Comparison of ENCODE assay signal across 28 mouse cellular contexts in the genomic region with DNA sequence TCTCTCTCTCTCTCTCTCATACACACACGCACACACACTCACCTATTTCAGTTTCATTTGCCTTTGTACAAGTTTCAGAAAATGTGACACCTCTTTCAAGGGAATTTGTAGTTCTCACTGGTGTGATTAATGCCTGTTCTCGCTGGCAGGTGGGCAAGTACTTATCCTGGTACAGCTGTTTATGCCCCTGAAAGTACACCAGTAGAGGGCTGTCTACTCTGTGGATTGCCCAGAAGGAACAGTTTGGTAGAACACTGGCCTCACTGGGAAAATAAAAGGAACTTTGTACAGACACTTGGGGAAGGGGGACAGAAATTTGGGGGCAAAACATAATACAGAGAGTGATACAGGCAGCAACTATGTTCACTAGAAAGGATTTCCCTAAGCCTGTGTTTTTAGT. TPM values are rescaled to one million over a fixed set of nuclear protein-coding genes. Genes with fewer than 3 reads are reported as not detected.
DNase-seq lines count a peak whose midpoint lies in the region; ATAC-seq and TF ChIP-seq lines count a peak whose summit lies in the region.
"Had no signal": no experiment of that assay in that cellular context is flagged by ENCODE, and none has a peak within 500 bp of the region (broad histone marks: within the 10 kb centered on the region; RNA-seq: fewer than 3 reads in every experiment).

No protein-coding gene starts in this region.

- no peaks in the 10 kb centered on the region for H3K4me1 ChIP-seq in heart, postnatal 0 days (ENCODE audit: control insufficient read depth, insufficient read depth)
- H3K4me1 ChIP-seq in neural tube, embryonic 14.5 days (ENCODE audit: control insufficient read depth, insufficient read depth, low read length), result no peaks in the 10 kb centered on the region
- no peaks in the 10 kb centered on the region for H3K4me1 ChIP-seq in neural tube, embryonic 15.5 days
- no peaks in the 10 kb centered on the region for H3K4me1 ChIP-seq in stomach, postnatal 0 days (replicated peaks; ENCODE audit: control insufficient read depth, insufficient read depth)
- H3K4me1 ChIP-seq: kidney, embryonic 15.5 days; limb, embryonic 10.5 days; neural tube, embryonic 12.5 days; stomach, embryonic 15.5 days had no signal

- H3K4me3 ChIP-seq in heart, postnatal 0 days (ENCODE audit: low read depth, low read length), result no peak overlapping the region
- H3K4me3 ChIP-seq in neural tube, embryonic 14.5 days (ENCODE audit: low read depth, low read length), result no peak overlapping the region
- no peak overlapping the region for H3K4me3 ChIP-seq in neural tube, embryonic 15.5 days (replicated peaks)
- H3K4me3 ChIP-seq in stomach, postnatal 0 days (ENCODE audit: low read depth, low read length), result no peak overlapping the region
- H3K4me3 ChIP-seq: kidney, embryonic 15.5 days; limb, embryonic 10.5 days; neural tube, embryonic 12.5 days; stomach, embryonic 15.5 days had no signal

- no peaks in the 10 kb centered on the region for H3K36me3 ChIP-seq in heart, postnatal 0 days (replicated peaks; ENCODE audit: control insufficient read depth, insufficient read depth, low read length)
- no peaks in the 10 kb centered on the region for H3K36me3 ChIP-seq in neural tube, embryonic 14.5 days (ENCODE audit: control insufficient read depth, insufficient read depth, low read length)
- no peaks in the 10 kb centered on the region for H3K36me3 ChIP-seq in neural tube, embryonic 15.5 days
- H3K36me3 ChIP-seq in stomach, postnatal 0 days (ENCODE audit: control insufficient read depth, insufficient read depth, low read length), result no peaks in the 10 kb centered on the region
- H3K36me3 ChIP-seq: kidney, embryonic 15.5 days; limb, embryonic 10.5 days; neural tube, embryonic 12.5 days; stomach, embryonic 15.5 days had no signal

- no peak overlapping the region for H3K27ac ChIP-seq in heart, postnatal 0 days (ENCODE audit: low read depth)
- H3K27ac ChIP-seq in neural tube, embryonic 14.5 days (ENCODE audit: low read depth, low read length), result no peak overlapping the region
- no peak overlapping the region for H3K27ac ChIP-seq in neural tube, embryonic 15.5 days (replicated peaks)
- no peak overlapping the region for H3K27ac ChIP-seq in stomach, postnatal 0 days (replicated peaks)
- H3K27ac ChIP-seq: kidney, embryonic 15.5 days; limb, embryonic 10.5 days; neural tube, embryonic 12.5 days; stomach, embryonic 15.5 days had no signal

- no peak for TF ChIP-seq EP300 in heart, postnatal 0 days (IDR thresholded peaks at IDR 0.05; ENCODE audit: low read depth)
- TF ChIP-seq EP300 in stomach, postnatal 0 days (optimal IDR thresholded peaks at IDR 0.05), result no peak

- no peak overlapping the region for H3K9ac ChIP-seq in heart, postnatal 0 days (replicated peaks; ENCODE audit: low read depth, low read length)
- H3K9ac ChIP-seq in neural tube, embryonic 14.5 days (replicated peaks; ENCODE audit: low read depth, low read length), result no peak overlapping the region
- no peak overlapping the region for H3K9ac ChIP-seq in neural tube, embryonic 15.5 days (replicated peaks)
- H3K9ac ChIP-seq in stomach, postnatal 0 days (ENCODE audit: low read length), result no peak overlapping the region
- H3K9ac ChIP-seq: forebrain, postnatal 0 days; kidney, embryonic 15.5 days; neural tube, embryonic 12.5 days; stomach, embryonic 15.5 days had no signal

- peak; percentile 8 for DNase-seq in heart, postnatal 0 days (ENCODE audit: low spot score)
- no peak for DNase-seq in heart, postnatal 36 days
- peak; percentile 1 for DNase-seq in kidney, postnatal 14 days
- DNase-seq in kidney, postnatal 4 days, result no peak
- DNase-seq in stomach, postnatal 0 days (ENCODE audit: low spot score), result no peak
- DNase-seq in thymus, postnatal 14 days, result no peak
- DNase-seq: adrenal gland, postnatal 14 days; cerebellum, adult 11-12 months; cerebellum, postnatal 14 days; embryo, embryonic 11 days; forebrain, postnatal 0 days; lung, adult 2 months; right cerebral cortex, postnatal 25 days; thymus, adult 2 months had no signal

- no peak for ATAC-seq in heart, postnatal 0 days (ENCODE audit: insufficient read depth, low read depth)
- ATAC-seq in neural tube, embryonic 14.5 days (ENCODE audit: low read depth), result peak; percentile 38; the same call in 1 of the 2 replicates
- no peak for ATAC-seq in neural tube, embryonic 15.5 days (ENCODE audit: low FRiP score)
- ATAC-seq in stomach, postnatal 0 days (ENCODE audit: low FRiP score, low TSS enrichment), result no peak
- ATAC-seq: forebrain, postnatal 0 days had no signal

- 21% methylated on average over 2 of the region's 2 CpGs for whole genome bisulfite sequencing in heart, postnatal 0 days
- 13% methylated on average over 2 of the region's 2 CpGs for WGBS in neural tube, embryonic 14.5 days
- WGBS in neural tube, embryonic 15.5 days, result 28% methylated on average over 2 of the region's 2 CpGs
- WGBS in stomach, postnatal 0 days, result 31% methylated on average over 2 of the region's 2 CpGs

- H3K4me2 ChIP-seq in heart, postnatal 0 days (ENCODE audit: low read depth, low read length), result no peak overlapping the region
- no peak overlapping the region for H3K4me2 ChIP-seq in neural tube, embryonic 14.5 days (ENCODE audit: low read depth, low read length)
- no peak overlapping the region for H3K4me2 ChIP-seq in neural tube, embryonic 15.5 days
- no peak overlapping the region for H3K4me2 ChIP-seq in stomach, postnatal 0 days (replicated peaks; ENCODE audit: low read depth)
- H3K4me2 ChIP-seq: heart, embryonic 11.5 days; kidney, embryonic 15.5 days; midbrain, embryonic 11.5 days; neural tube, embryonic 12.5 days; stomach, embryonic 15.5 days had no signal

- no peaks in the 10 kb centered on the region for H3K9me3 ChIP-seq in heart, postnatal 0 days (replicated peaks; ENCODE audit: control insufficient read depth, low read length)
- H3K9me3 ChIP-seq in neural tube, embryonic 14.5 days (ENCODE audit: control insufficient read depth, low read length), result no peaks in the 10 kb centered on the region
- H3K9me3 ChIP-seq in neural tube, embryonic 15.5 days (replicated peaks), result no peaks in the 10 kb centered on the region
- H3K9me3 ChIP-seq in stomach, postnatal 0 days (ENCODE audit: control insufficient read depth, low read length), result no peaks in the 10 kb centered on the region
- H3K9me3 ChIP-seq: kidney, embryonic 15.5 days; limb, embryonic 10.5 days; neural tube, embryonic 12.5 days; stomach, embryonic 15.5 days had no signal

- intact Hi-C loops in heart, postnatal 36 days (cut with DNase I), result loop anchor here (10.0 kb wide), 1 partner anchor 375 kb away; a partner anchor contains a TSS

- TF ChIP-seq CTCF in heart, postnatal 0 days (IDR thresholded peaks at IDR 0.05; ENCODE audit: low read depth), result peak; percentile 38
- TF ChIP-seq CTCF in stomach, postnatal 0 days (IDR thresholded peaks at IDR 0.05; ENCODE audit: low read depth), result peak; percentile 48

- H3K27me3 ChIP-seq in heart, postnatal 0 days (ENCODE audit: control insufficient read depth, insufficient read depth, low read length), result no peaks in the 10 kb centered on the region
- H3K27me3 ChIP-seq in neural tube, embryonic 14.5 days (ENCODE audit: control insufficient read depth, insufficient read depth, low read length), result no peaks in the 10 kb centered on the region
- no peaks in the 10 kb centered on the region for H3K27me3 ChIP-seq in neural tube, embryonic 15.5 days (replicated peaks)
- no peaks in the 10 kb centered on the region for H3K27me3 ChIP-seq in stomach, postnatal 0 days (ENCODE audit: control insufficient read depth, insufficient read depth, low read length)
- H3K27me3 ChIP-seq: neural tube, embryonic 12.5 days; stomach, embryonic 15.5 days had no signal

RNA-seq across cellular contexts. Expression of a gene that starts 7.4 kb away (rescaled TPM):
- total RNA-seq in heart, postnatal 0 days (2014; rRNA removed; ENCODE audit: low replicate concordance), result 15.7 and 31.9 TPM in 2 replicates
- 23.0 and 23.4 TPM in 2 replicates for polyA plus RNA-seq in heart, postnatal 0 days (2015; fragmentation: Nextera tagmentation; extraction: Ambion mirVana)
- 1 to 10 TPM in 1 of 2 experiments, under 1 TPM in 1; 0.79 to 1.2 TPM for total RNA-seq in heart, postnatal 36 days (2021)
- polyA plus RNA-seq in neural tube, embryonic 14.5 days (2014; fragmentation: Nextera tagmentation; extraction: Ambion mirVana), result 65.1 and 66.9 TPM in 2 replicates
- polyA plus RNA-seq in neural tube, embryonic 15.5 days (2015; fragmentation: Nextera tagmentation; extraction: Ambion mirVana), result 48.0 and 48.5 TPM in 2 replicates
- polyA plus RNA-seq in stomach, postnatal 0 days (2015; fragmentation: Nextera tagmentation; extraction: Ambion mirVana), result 9.4 and 10.2 TPM in 2 replicates
- total RNA-seq: hematopoietic stem cell, adult 5-6 weeks had no signal
- polyA plus RNA-seq: liver, adult 2 months had no signal

RNA-seq across cellular contexts. Expression of a gene that starts 56.4 kb away (rescaled TPM):
- total RNA-seq in heart, postnatal 0 days (2014; rRNA removed; ENCODE audit: low replicate concordance), result not detected in 2 replicates
- polyA plus RNA-seq in heart, postnatal 0 days (2015; fragmentation: Nextera tagmentation; extraction: Ambion mirVana), result 0.10 and 0.11 TPM in 2 replicates
- total RNA-seq in heart, postnatal 36 days (2021), result not detected
- polyA plus RNA-seq in neural tube, embryonic 14.5 days (2014; fragmentation: Nextera tagmentation; extraction: Ambion mirVana), result 0.15 TPM in 1 of 2 replicates, not detected in the other
- polyA plus RNA-seq in neural tube, embryonic 15.5 days (2015; fragmentation: Nextera tagmentation; extraction: Ambion mirVana), result 0.84 and 2.0 TPM in 2 replicates
- 0.05 and 0.06 TPM in 2 replicates for polyA plus RNA-seq in stomach, postnatal 0 days (2015; fragmentation: Nextera tagmentation; extraction: Ambion mirVana)
- total RNA-seq: adrenal gland, postnatal 14 days; forebrain, postnatal 0 days; hematopoietic stem cell, adult 5-6 weeks; layer of hippocampus, adult 8-10 months; left cerebral cortex, adult 18-20 months; liver, adult 2 months had no signal
- polyA plus RNA-seq: forebrain, postnatal 0 days; gonadal fat pad, adult 2 months; heart, embryonic 11.5 days; limb, embryonic 10.5 days; liver, adult 2 months; midbrain, embryonic 11.5 days; thymus, adult 2 months; urinary bladder, adult 2 months had no signal

Comparison
In these comparisons a context has a peak if more than half of its experiments do, and no peak if none do; other contexts are left out.
1. DNase-seq: peak in heart, postnatal 0 days (single experiment) and kidney, postnatal 14 days (single experiment); none in heart, postnatal 36 days (0 of 2), kidney, postnatal 4 days (0 of 2), stomach, postnatal 0 days (single experiment) and thymus, postnatal 14 days (single experiment).